Mouse (Mus musculus): ENCODE measurements at regions not wholly inside any gene's neighbourhood (a gene's known extent, or its start where the extent isn't known, plus 50 kb on each side); places are given as distances from the start of the nearest gene placed in this dataset.

- 80% methylated on average over 3 of the region's 3 CpGs for WGBS
- Histone ChIP-seq H3K4me2 (replicated peaks; ENCODE audit: low read depth, low read length) (no peak overlapping the region), H3K36me3 (ENCODE audit: control insufficient read depth, insufficient read depth, low read length) (no peaks in the 10 kb centered on the region), H3K4me3 (ENCODE audit: low read depth, low read length) (no peak overlapping the region), H3K9ac (ENCODE audit: low read depth, low read length) (no peak overlapping the region), H3K27ac (ENCODE audit: low read depth, low read length) (no peak overlapping the region), H3K9me3 (ENCODE audit: control insufficient read depth, low read length) (no peaks in the 10 kb centered on the region), H3K27me3 (ENCODE audit: control insufficient read depth, insufficient read depth, low read length) (no peaks in the 10 kb centered on the region), H3K4me1 (replicated peaks; ENCODE audit: control insufficient read depth, insufficient read depth, low read length) (no peaks in the 10 kb centered on the region)
- ATAC-seq (ENCODE audit: low FRiP score) (no peak), DNase-seq (ENCODE audit: low spot score) (no peak)
These were observed 874.7 kb upstream of the Pom121l12 start for GRCm38 (mm10) chr11:13724375-13724774.

DNA sequence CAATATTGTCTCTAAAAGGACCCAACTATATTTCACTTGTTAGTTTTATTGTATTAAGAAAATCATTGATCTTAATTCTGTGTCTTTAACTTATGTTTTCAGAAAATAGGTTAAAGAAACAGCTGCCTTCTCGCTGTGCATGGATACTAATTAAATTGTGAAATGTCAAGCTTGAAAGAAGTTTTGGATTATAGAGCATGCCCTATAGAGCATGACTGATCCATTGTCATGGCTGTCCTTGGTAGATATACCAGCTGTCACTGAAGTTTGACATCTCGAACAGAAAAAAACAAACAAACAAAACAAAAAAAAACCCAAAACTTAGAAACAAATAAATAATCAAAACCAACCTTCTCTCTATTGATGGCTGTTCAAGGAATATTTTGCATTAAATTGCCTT lies 828.0 kb upstream of the Pom121l12 start:
- ATAC-seq (ENCODE audit: low FRiP score) (peak; percentile 71; the same call in 1 of the 2 replicates), DNase-seq (ENCODE audit: low spot score) (no peak)
- no peak overlapping the region for H3K27ac ChIP-seq (ENCODE audit: low read depth, low read length)
- 60% methylated on average over 2 of the region's 2 CpGs for WGBS
- no peaks in the 10 kb centered on the region for H3K9me3 ChIP-seq (ENCODE audit: control insufficient read depth, low read length)
- no peaks in the 10 kb centered on the region for H3K4me1 ChIP-seq (replicated peaks; ENCODE audit: control insufficient read depth, insufficient read depth, low read length)
- H3K4me2 ChIP-seq (replicated peaks; ENCODE audit: low read depth, low read length), result no peak overlapping the region
- no peaks in the 10 kb centered on the region for H3K27me3 ChIP-seq (ENCODE audit: control insufficient read depth, insufficient read depth, low read length)
- H3K36me3 ChIP-seq (ENCODE audit: control insufficient read depth, insufficient read depth, low read length), result no peaks in the 10 kb centered on the region
- no peak overlapping the region for H3K4me3 ChIP-seq (ENCODE audit: low read depth, low read length)
- H3K9ac ChIP-seq (ENCODE audit: low read depth, low read length), result no peak overlapping the region

All from hindbrain, embryonic 11.5 days (tissue).